Mouse (Mus musculus) liver, adult (tissue): ENCODE measurements around the gene Prr12.
A peak's percentile ranks its signal among the peaks of the same experiment; 100 is the strongest.

Experiments used
- GATA4 ChIP-seq: IDR thresholded peaks from 2 replicates; pipeline ENCODE4 v1.6.1; 2014; ENCODE audit warnings: mild to moderate bottlenecking, low read length; ENCODE audit not compliant: insufficient replicate concordance

Prr12 gene

DNA sequence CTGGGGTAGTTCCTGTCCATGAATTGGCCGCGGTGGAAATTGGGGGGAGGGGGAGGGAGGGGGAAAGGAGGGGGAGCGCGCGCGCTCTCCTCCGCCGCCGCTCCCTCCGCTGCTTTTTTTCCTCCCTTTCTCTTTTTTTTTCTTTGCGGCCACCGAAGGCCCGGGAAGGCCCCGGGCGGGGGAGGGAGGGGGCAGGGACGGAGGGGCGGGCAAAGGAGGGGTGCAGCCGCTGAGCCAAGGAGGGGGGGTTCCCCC, at the start of gene Prr12:
Gene Prr12 (minus strand): TSS at position 20 of the 255 bp plus-strand sequence.
- TF ChIP-seq GATA4, result no peak

- TF ChIP-seq GATA4, result no peak
Measured at GRCm38 (mm10) chr7:45102441-45102840, 49.8 kb upstream of the Prr12 start.

DNA sequence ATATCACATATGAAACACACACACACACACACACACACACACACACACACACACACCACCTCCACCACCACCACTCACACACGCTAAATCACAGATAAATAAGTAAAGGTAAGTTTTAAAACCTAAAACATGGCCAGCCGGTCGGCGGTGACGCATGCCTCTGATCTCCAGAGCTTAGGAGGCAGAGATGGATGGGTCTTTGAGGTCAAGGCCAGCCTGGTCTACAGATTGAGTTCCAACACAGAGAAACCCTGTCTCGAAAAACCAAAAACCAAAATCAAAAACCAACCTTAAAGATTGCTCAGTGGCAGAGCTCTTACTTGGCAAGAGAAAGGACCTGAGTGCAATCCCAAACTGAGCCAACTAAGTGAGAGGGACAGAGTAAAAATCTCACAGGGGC, 47.4 kb upstream of the Prr12 start:
- no peak for TF ChIP-seq GATA4

- TF ChIP-seq GATA4, result no peak
Measured at GRCm38 (mm10) chr7:45098541-45099240, 46.0 kb upstream of the Prr12 start.

- peak; percentile 52; the same call in 1 of the 2 replicates for TF ChIP-seq GATA4
Measured at GRCm38 (mm10) chr7:45097479-45097878, 44.8 kb upstream of the Prr12 start.

- TF ChIP-seq GATA4, result no peak
Measured at GRCm38 (mm10) chr7:45095367-45095766, 42.7 kb upstream of the Prr12 start.

GRCm38 (mm10) chr7:45094121-45094520, 41.4 kb upstream of the Prr12 start:
- TF ChIP-seq GATA4, result no peak

- TF ChIP-seq GATA4, result no peak
Measured at GRCm38 (mm10) chr7:45093516-45093905, 40.8 kb upstream of the Prr12 start.

DNA sequence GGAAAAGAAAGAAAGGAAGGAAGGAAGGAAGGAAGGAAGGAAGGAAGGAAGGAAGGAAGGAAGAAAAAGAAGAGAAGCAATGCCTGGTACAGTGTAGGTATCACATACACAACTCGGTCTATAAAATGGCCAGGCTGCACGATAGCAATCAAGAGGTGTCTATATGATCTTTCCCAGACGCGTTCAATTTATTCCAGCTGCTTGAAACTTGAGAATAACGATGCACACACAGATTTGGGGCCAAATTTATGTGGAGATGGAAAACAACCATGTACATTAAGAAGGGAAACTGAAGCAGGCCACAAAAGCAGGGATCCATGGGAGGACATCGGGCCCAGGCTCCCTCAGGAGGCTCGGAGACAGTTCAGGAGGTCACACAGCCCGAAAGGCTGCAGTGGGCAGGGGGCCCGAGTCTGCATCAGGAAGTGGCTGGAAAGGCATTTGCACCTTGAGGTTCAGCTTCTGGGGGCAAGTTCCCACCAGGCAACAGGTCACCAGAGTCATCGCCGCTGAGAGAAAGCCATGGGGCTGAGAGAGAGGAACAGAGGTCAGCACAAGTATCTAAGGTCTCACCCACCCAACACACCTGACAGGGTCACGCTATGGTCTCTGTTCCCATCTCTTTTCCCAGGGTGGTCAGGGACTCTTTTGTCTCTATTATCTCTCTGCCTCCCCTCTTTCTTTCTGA, 40.3 kb upstream of the Prr12 start:
- TF ChIP-seq GATA4, result no peak

GRCm38 (mm10) chr7:45092048-45092447, 39.4 kb upstream of the Prr12 start, which contains the start of gene Rcn3:
Gene Rcn3, minus strand, starts transcription at chr7:45092221.
- TF ChIP-seq GATA4, result peak; percentile 61; the same call in 1 of the 2 replicates

- TF ChIP-seq GATA4, result no peak
Measured at GRCm38 (mm10) chr7:45091001-45091990, 38.6 kb upstream of the Prr12 start.

GRCm38 (mm10) chr7:45090251-45090977, 37.7 kb upstream of the Prr12 start:
- TF ChIP-seq GATA4, result no peak

GRCm38 (mm10) chr7:45088597-45088996, 35.9 kb upstream of the Prr12 start:
- no peak for TF ChIP-seq GATA4

GRCm38 (mm10) chr7:45086084-45086483, 33.4 kb upstream of the Prr12 start:
- no peak for TF ChIP-seq GATA4

- no peak for TF ChIP-seq GATA4
Measured at GRCm38 (mm10) chr7:45083300-45083890, 30.7 kb upstream of the Prr12 start.
